8 mouse cellular contexts compared by ENCODE assay signal in the genomic region with DNA sequence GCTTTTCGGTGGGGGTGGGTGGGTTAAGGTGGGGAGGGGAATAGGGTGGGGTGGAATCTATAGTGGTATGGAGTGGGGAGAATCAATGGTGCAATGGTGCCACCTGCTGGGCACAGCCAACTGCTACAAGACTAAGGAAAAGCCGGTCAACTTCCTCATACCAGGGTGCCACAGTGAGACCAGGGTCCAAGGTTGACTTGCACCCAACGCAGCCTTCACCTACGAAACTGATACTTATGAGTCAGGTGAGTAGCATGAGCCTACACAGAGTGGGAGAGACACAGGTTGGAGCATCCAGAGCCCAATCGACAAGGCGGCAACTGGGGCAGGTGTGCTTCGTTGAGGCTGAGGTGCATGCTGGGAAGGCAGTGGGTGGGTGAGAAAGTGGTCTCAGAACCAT. TPM values are rescaled to one million over a fixed set of nuclear protein-coding genes. Genes with fewer than 3 reads are reported as not detected.
DNase-seq lines count a peak whose midpoint lies in the region; ATAC-seq and TF ChIP-seq lines count a peak whose summit lies in the region.

No protein-coding gene starts in this region.

- intact Hi-C loops in heart, postnatal 14 days (cut with DNase I) = loop anchor here (1.0 to 5.0 kb wide), 2 partner anchors 49 to 138 kb away; no protein-coding TSS in a partner anchor

- no peaks in the 10 kb centered on the region for H3K36me3 ChIP-seq in ES-Bruce4 (ENCODE audit: control insufficient read depth, insufficient read depth, low read length, poor library complexity, severe bottlenecking)

- 4% methylated on average over 7 of the region's 7 CpGs for WGBS in large intestine, adult 2 months
- WGBS in lung, adult 2 months = 4% methylated on average over 7 of the region's 7 CpGs
- WGBS in olfactory bulb, adult 2 months = 6% methylated on average over 7 of the region's 7 CpGs

- TF ChIP-seq EP300 in ES-Bruce4 (IDR thresholded peaks at IDR 0.05; ENCODE audit: insufficient read depth, low read depth, low read length) = 0 out of 2 replicates have a peak, but pooled peaks have one; percentile 23

- no peaks in the 10 kb centered on the region for H3K4me1 ChIP-seq in ES-Bruce4 (ENCODE audit: control insufficient read depth, insufficient read depth, low read length)
- H3K4me1 ChIP-seq in lung, adult 2 months (ENCODE audit: control insufficient read depth, insufficient read depth, low read length) = peaks cover 8% of the 10 kb centered on the region
- H3K4me1 ChIP-seq in olfactory bulb, adult 2 months (ENCODE audit: control insufficient read depth, insufficient read depth, low read length) = peaks cover 3% of the 10 kb centered on the region; the same call in 1 of the 2 replicates

- H3K9me3 ChIP-seq in ES-Bruce4 (replicated peaks; ENCODE audit: control insufficient read depth, insufficient read depth, low read length, poor library complexity, severe bottlenecking) = no peaks in the 10 kb centered on the region

- peak; percentile 84 for TF ChIP-seq CTCF in ES-Bruce4 (IDR thresholded peaks at IDR 0.05; ENCODE audit: low read depth, low read length)
- TF ChIP-seq CTCF in lung, adult 2 months (IDR thresholded peaks at IDR 0.05; ENCODE audit: insufficient read depth, low read length) = peak; percentile 97
- TF ChIP-seq CTCF in olfactory bulb, adult 2 months (IDR thresholded peaks at IDR 0.05; ENCODE audit: insufficient read depth, low read depth, low read length) = 0 out of 2 replicates have a peak, but pooled peaks have one; percentile 38

- peak overlapping the region; percentile 52 for H3K4me3 ChIP-seq in ES-Bruce4 (ENCODE audit: low read depth, low read length)
- H3K4me3 ChIP-seq in lung, adult 2 months (replicated peaks; ENCODE audit: extremely low read depth, low read depth, low read length) = peak overlapping the region; percentile 45
- no peak overlapping the region; the same call in 1 of the 2 replicates for H3K4me3 ChIP-seq in olfactory bulb, adult 2 months (ENCODE audit: insufficient read depth, low read depth, low read length)

- DNase-seq in c-Kit-negative CD71-positive TER-119-positive erythroid progenitor cells, embryonic 14.5 days (ENCODE audit: low read depth, low spot score) = peak; percentile 36
- DNase-seq in heart, postnatal 14 days = peak; percentile 77 to 79
- peak; percentile 74 for DNase-seq in large intestine, adult 2 months (ENCODE audit: low read depth, low spot score)
- peak; percentile 75 for DNase-seq in lung, adult 2 months
- peak; percentile 78 for DNase-seq in thymus, postnatal 14 days

- no peak overlapping the region for H3K9ac ChIP-seq in ES-Bruce4 (ENCODE audit: low read depth, poor library complexity, severe bottlenecking)

- no peaks in the 10 kb centered on the region for H3K27me3 ChIP-seq in ES-Bruce4 (ENCODE audit: control insufficient read depth, insufficient read depth, low read length, poor library complexity, severe bottlenecking)

- 0 out of 2 replicates have a peak, but pooled peaks have one; percentile 37 for ATAC-seq in erythroid progenitor cell, adult 5-6 weeks (replicated peaks; ENCODE audit: low FRiP score, poor library complexity, severe bottlenecking)

- H3K27ac ChIP-seq in ES-Bruce4 (ENCODE audit: insufficient read depth, low read length) = no peak overlapping the region
- no peak overlapping the region for H3K27ac ChIP-seq in olfactory bulb, adult 2 months (ENCODE audit: insufficient read depth, low read depth, low read length)

- TF ChIP-seq POLR2A in ES-Bruce4 (IDR thresholded peaks at IDR 0.05; ENCODE audit: insufficient read depth, low read length) = no peak
- TF ChIP-seq POLR2A in lung, adult 2 months (IDR thresholded peaks at IDR 0.05; ENCODE audit: borderline replicate concordance, extremely low read depth, low read depth, low read length) = no peak
- TF ChIP-seq POLR2A in olfactory bulb, adult 2 months (IDR thresholded peaks at IDR 0.05; ENCODE audit: insufficient read depth, low read depth, low read length) = no peak

RNA-seq across cellular contexts. Expression of a gene that starts 1.0 kb away (rescaled TPM):
- polyA plus RNA-seq in ES-Bruce4 (2011; ENCODE audit: insufficient read depth, insufficient read length, low read depth, missing spikeins) = 8.0 and 11.6 TPM in 2 replicates
- 3.4 and 5.4 TPM in 2 replicates for total RNA-seq in erythroid progenitor cell, adult 5-6 weeks (2015; ENCODE audit: low replicate concordance)
- total RNA-seq in erythroid progenitor cell, adult 5-6 weeks (2017; ENCODE audit: low replicate concordance) = 5.1 and 5.8 TPM in 2 replicates
- total RNA-seq in heart, postnatal 14 days (2021) = 1 to 10 TPM; 5.4 to 6.3 TPM
- 23.0 and 43.6 TPM in 2 replicates for polyA plus RNA-seq in large intestine, adult 2 months (2012; rRNA removed)
- polyA plus RNA-seq in lung, adult 2 months (2012; rRNA removed) = 26.4 and 30.8 TPM in 2 replicates
- not detected in 2 replicates for polyA plus RNA-seq in olfactory bulb, adult 2 months (2012; ENCODE audit: insufficient read depth, insufficient read length, low replicate concordance, missing spikeins)

RNA-seq across cellular contexts. Expression of a gene that starts 25.0 kb away (rescaled TPM):
- 0.82 and 1.1 TPM in 2 replicates for polyA plus RNA-seq in ES-Bruce4 (2011; ENCODE audit: insufficient read depth, insufficient read length, low read depth, missing spikeins)
- 4.0 and 4.6 TPM in 2 replicates for total RNA-seq in erythroid progenitor cell, adult 5-6 weeks (2015; ENCODE audit: low replicate concordance)
- 15.4 and 17.2 TPM in 2 replicates for total RNA-seq in erythroid progenitor cell, adult 5-6 weeks (2017; ENCODE audit: low replicate concordance)
- total RNA-seq in heart, postnatal 14 days (2021) = under 1 TPM; 0.22 TPM
- 0.88 and 0.94 TPM in 2 replicates for polyA plus RNA-seq in large intestine, adult 2 months (2012; rRNA removed)
- polyA plus RNA-seq in lung, adult 2 months (2012; rRNA removed) = 0.26 and 0.32 TPM in 2 replicates
- polyA plus RNA-seq in olfactory bulb, adult 2 months (2012; ENCODE audit: insufficient read depth, insufficient read length, low replicate concordance, missing spikeins) = not detected in 2 replicates

RNA-seq across cellular contexts. Expression of a gene that starts 57.7 kb away (rescaled TPM):
- polyA plus RNA-seq in ES-Bruce4 (2011; ENCODE audit: insufficient read depth, insufficient read length, low read depth, missing spikeins) = 16.9 and 17.0 TPM in 2 replicates
- total RNA-seq in erythroid progenitor cell, adult 5-6 weeks (2015; ENCODE audit: low replicate concordance) = 46.5 and 52.4 TPM in 2 replicates
- total RNA-seq in erythroid progenitor cell, adult 5-6 weeks (2017; ENCODE audit: low replicate concordance) = 51.3 and 72.5 TPM in 2 replicates
- total RNA-seq in heart, postnatal 14 days (2021) = 1 to 10 TPM; 2.7 to 3.9 TPM
- polyA plus RNA-seq in large intestine, adult 2 months (2012; rRNA removed) = 16.2 and 24.7 TPM in 2 replicates
- polyA plus RNA-seq in lung, adult 2 months (2012; rRNA removed) = 19.0 and 22.2 TPM in 2 replicates
- polyA plus RNA-seq in olfactory bulb, adult 2 months (2012; ENCODE audit: insufficient read depth, insufficient read length, low replicate concordance, missing spikeins) = not detected in 2 replicates

Comparison
In these comparisons a context has a peak if more than half of its experiments do, and no peak if none do; other contexts are left out.
1. CTCF ChIP-seq: peak in every context shown above with its lines; median percentile 97 in lung, adult 2 months; 84 in ES-Bruce4; 38 in olfactory bulb, adult 2 months.
2. RNA of a gene that starts 57.7 kb away (polyA plus RNA-seq): 19.0 to 22.2 TPM in lung, adult 2 months, 16.9 to 17.0 TPM in ES-Bruce4 and 16.2 to 24.7 TPM in large intestine, adult 2 months; not detected in olfactory bulb, adult 2 months; every median in the first group is over 10 times any median in the second.
3. Peak in every context shown above with its lines, with median percentiles within 50 percentile points of each other: DNase-seq.